23 mouse cellular contexts compared by ENCODE assay signal in genomic region chr9:60117831-60118230, GRCm38 (mm10).
DNase-seq lines count a peak whose midpoint lies in the region; ATAC-seq and TF ChIP-seq lines count a peak whose summit lies in the region.
"Had no signal": no experiment of that assay in that cellular context is flagged by ENCODE, and none has a peak within 500 bp of the region (broad histone marks: within the 10 kb centered on the region; RNA-seq: fewer than 3 reads in every experiment).

No protein-coding gene starts in this region.

- no peak overlapping the region for H3K9ac ChIP-seq in liver, adult 2 months (ENCODE audit: low read depth, low read length)
- no peak overlapping the region for H3K9ac ChIP-seq in liver, embryonic 11.5 days (ENCODE audit: low read depth, low read length)
- H3K9ac ChIP-seq in liver, postnatal 0 days (replicated peaks): no peak overlapping the region
- H3K9ac ChIP-seq in liver, embryonic 12.5 days: no peak overlapping the region
- no peak overlapping the region for H3K9ac ChIP-seq in stomach, postnatal 0 days (ENCODE audit: low read length)
- H3K9ac ChIP-seq: embryonic facial prominence, embryonic 12.5 days; forebrain, embryonic 13.5 days; forebrain, embryonic 15.5 days had no signal

- no peaks in the 10 kb centered on the region for H3K79me2 ChIP-seq in liver, adult 2 months (ENCODE audit: control insufficient read depth, insufficient read depth, low read length)

- no peaks in the 10 kb centered on the region for H3K36me3 ChIP-seq in liver, adult 2 months (ENCODE audit: control insufficient read depth, insufficient read depth, low read length)
- H3K36me3 ChIP-seq in liver, embryonic 11.5 days (ENCODE audit: control insufficient read depth, insufficient read depth, low read length): no peaks in the 10 kb centered on the region
- H3K36me3 ChIP-seq in liver, postnatal 0 days (replicated peaks; ENCODE audit: insufficient read depth, low read length): no peaks in the 10 kb centered on the region
- no peaks in the 10 kb centered on the region for H3K36me3 ChIP-seq in liver, embryonic 12.5 days
- H3K36me3 ChIP-seq in stomach, postnatal 0 days (ENCODE audit: control insufficient read depth, insufficient read depth, low read length): no peaks in the 10 kb centered on the region
- H3K36me3 ChIP-seq: embryonic facial prominence, embryonic 10.5 days; embryonic facial prominence, embryonic 12.5 days; forebrain, embryonic 15.5 days; G1E had no signal

- WGBS in liver, adult 2 months: 34% methylated on average over 7 of the region's 7 CpGs
- 69% methylated on average over 7 of the region's 7 CpGs for WGBS in liver, embryonic 11.5 days
- 62% methylated on average over 7 of the region's 7 CpGs for WGBS in liver, postnatal 0 days (ENCODE audit: insufficient replicate concordance)
- WGBS in liver, embryonic 12.5 days (ENCODE audit: insufficient replicate concordance): 66% methylated on average over 7 of the region's 7 CpGs
- WGBS in stomach, postnatal 0 days: 60% methylated on average over 7 of the region's 7 CpGs

- peaks cover 3% of the 10 kb centered on the region; the same call in 1 of the 2 replicates for H3K4me1 ChIP-seq in liver, adult 2 months (ENCODE audit: control insufficient read depth, insufficient read depth, low read length)
- H3K4me1 ChIP-seq in liver, embryonic 11.5 days (replicated peaks; ENCODE audit: control insufficient read depth, insufficient read depth, low read length): no peaks in the 10 kb centered on the region
- H3K4me1 ChIP-seq in liver, postnatal 0 days (ENCODE audit: insufficient read depth): 0 out of 2 replicates have a peak, but pooled peaks cover 6% of the 10 kb centered on the region
- no peaks in the 10 kb centered on the region for H3K4me1 ChIP-seq in liver, embryonic 12.5 days
- H3K4me1 ChIP-seq in stomach, postnatal 0 days (replicated peaks; ENCODE audit: control insufficient read depth, insufficient read depth): peaks cover 3% of the 10 kb centered on the region; the same call in 1 of the 2 replicates
- H3K4me1 ChIP-seq: forebrain, embryonic 15.5 days had no signal

- no peak overlapping the region for H3K27ac ChIP-seq in liver, adult 2 months (replicated peaks; ENCODE audit: insufficient read depth, low read depth, low read length)
- H3K27ac ChIP-seq in liver, embryonic 11.5 days (ENCODE audit: low read depth, low read length): no peak overlapping the region
- H3K27ac ChIP-seq in liver, postnatal 0 days (ENCODE audit: low read depth): peak overlapping the region; percentile 62
- no peak overlapping the region for H3K27ac ChIP-seq in liver, embryonic 12.5 days
- H3K27ac ChIP-seq in stomach, postnatal 0 days (replicated peaks): no peak overlapping the region
- H3K27ac ChIP-seq: embryonic facial prominence, embryonic 10.5 days; embryonic facial prominence, embryonic 12.5 days; forebrain, embryonic 13.5 days; forebrain, embryonic 15.5 days had no signal

- H3K4me2 ChIP-seq in liver, embryonic 11.5 days: no peak overlapping the region
- no peak overlapping the region for H3K4me2 ChIP-seq in liver, postnatal 0 days (ENCODE audit: low read depth, low read length)
- H3K4me2 ChIP-seq in liver, embryonic 12.5 days: no peak overlapping the region
- H3K4me2 ChIP-seq in stomach, postnatal 0 days (replicated peaks; ENCODE audit: low read depth): no peak overlapping the region
- H3K4me2 ChIP-seq: embryonic facial prominence, embryonic 12.5 days; forebrain, embryonic 13.5 days; forebrain, embryonic 15.5 days had no signal

- H3K4me3 ChIP-seq in liver, adult 2 months (ENCODE audit: insufficient read depth, low read depth, low read length): no peak overlapping the region
- H3K4me3 ChIP-seq in liver, embryonic 11.5 days (ENCODE audit: low read depth, low read length): no peak overlapping the region
- no peak overlapping the region for H3K4me3 ChIP-seq in liver, postnatal 0 days (ENCODE audit: low read depth, low read length)
- H3K4me3 ChIP-seq in liver, embryonic 12.5 days: no peak overlapping the region
- H3K4me3 ChIP-seq in stomach, postnatal 0 days (ENCODE audit: low read depth, low read length): no peak overlapping the region
- H3K4me3 ChIP-seq: embryonic facial prominence, embryonic 10.5 days; embryonic facial prominence, embryonic 12.5 days; forebrain, embryonic 13.5 days; forebrain, embryonic 15.5 days had no signal

- peak; percentile 82 for DNase-seq in liver, adult 2 months (ENCODE audit: extremely low read depth, low read depth, low spot score)
- no peak for DNase-seq in liver, embryonic 11.5 days (ENCODE audit: low spot score)
- DNase-seq in liver, postnatal 0 days: peak; percentile 33
- DNase-seq in stomach, postnatal 0 days (ENCODE audit: low spot score): no peak
- DNase-seq: adrenal gland, adult 8-10 months; adrenal gland, postnatal 14 days; adrenal gland, postnatal 36 days; B cell, adult 2 months; cerebellum, adult 11-12 months; cerebellum, adult 2 months; cerebellum, adult 9-10 months; cerebellum, postnatal 10 days; cerebellum, postnatal 25 days had no signal

- TF ChIP-seq CTCF in liver, adult 2 months (IDR thresholded peaks at IDR 0.05; ENCODE audit: low read depth, low read length): no peak
- TF ChIP-seq CTCF in liver, postnatal 0 days (IDR thresholded peaks at IDR 0.05; ENCODE audit: low read depth): no peak
- TF ChIP-seq CTCF in stomach, postnatal 0 days (IDR thresholded peaks at IDR 0.05; ENCODE audit: low read depth): no peak

- no peaks in the 10 kb centered on the region for H3K9me3 ChIP-seq in liver, embryonic 11.5 days (ENCODE audit: control insufficient read depth, low read length)
- H3K9me3 ChIP-seq in liver, postnatal 0 days (ENCODE audit: low read length): no peaks in the 10 kb centered on the region
- H3K9me3 ChIP-seq in liver, embryonic 12.5 days (replicated peaks): no peaks in the 10 kb centered on the region
- H3K9me3 ChIP-seq in stomach, postnatal 0 days (ENCODE audit: control insufficient read depth, low read length): no peaks in the 10 kb centered on the region
- H3K9me3 ChIP-seq: embryonic facial prominence, embryonic 10.5 days; embryonic facial prominence, embryonic 12.5 days; forebrain, embryonic 13.5 days; forebrain, embryonic 15.5 days; G1E had no signal

- ATAC-seq in liver, embryonic 11.5 days (replicated peaks; ENCODE audit: low FRiP score): no peak
- ATAC-seq in liver, postnatal 0 days: peak; percentile 97
- no peak for ATAC-seq in liver, embryonic 12.5 days
- ATAC-seq in stomach, postnatal 0 days (ENCODE audit: low FRiP score, low TSS enrichment): peak; percentile 54; the same call in 1 of the 2 replicates
- ATAC-seq: activated CD4-positive, CD25-positive, alpha-beta regulatory T cell, adult 4 months; CD4-positive, CD25-positive, alpha-beta regulatory T cell, adult 4 months; forebrain, embryonic 13.5 days; forebrain, embryonic 15.5 days; Patski had no signal

- H3K27me3 ChIP-seq in liver, adult 2 months (ENCODE audit: control insufficient read depth, insufficient read depth, low read length): no peaks in the 10 kb centered on the region
- no peaks in the 10 kb centered on the region for H3K27me3 ChIP-seq in liver, embryonic 11.5 days (replicated peaks; ENCODE audit: control insufficient read depth, insufficient read depth, low read length)
- no peaks in the 10 kb centered on the region for H3K27me3 ChIP-seq in liver, postnatal 0 days (ENCODE audit: insufficient read depth, low read length)
- no peaks in the 10 kb centered on the region for H3K27me3 ChIP-seq in liver, embryonic 12.5 days (replicated peaks)
- no peaks in the 10 kb centered on the region for H3K27me3 ChIP-seq in stomach, postnatal 0 days (ENCODE audit: control insufficient read depth, insufficient read depth, low read length)
- H3K27me3 ChIP-seq: CH12.LX; embryonic facial prominence, embryonic 12.5 days; forebrain, embryonic 13.5 days; forebrain, embryonic 15.5 days had no signal

- TF ChIP-seq POLR2A in liver, adult 2 months (IDR thresholded peaks at IDR 0.05; ENCODE audit: extremely low read depth, insufficient read depth, low read length): no peak

- no peak for TF ChIP-seq EP300 in liver, postnatal 0 days (IDR thresholded peaks at IDR 0.05; ENCODE audit: low read depth)
- TF ChIP-seq EP300 in stomach, postnatal 0 days (optimal IDR thresholded peaks at IDR 0.05): no peak

Comparison
In these comparisons a context has a peak if more than half of its experiments do, and no peak if none do; other contexts are left out.
1. DNase-seq: peak in liver, adult 2 months (single experiment) and liver, postnatal 0 days (single experiment); none in liver, embryonic 11.5 days (single experiment) and stomach, postnatal 0 days (single experiment).
2. ATAC-seq: peak in liver, postnatal 0 days (single experiment) and stomach, postnatal 0 days (single experiment); none in liver, embryonic 11.5 days (single experiment) and liver, embryonic 12.5 days (single experiment).